Mouse (Mus musculus) ES-E14 (cell line): ENCODE results near the gene Pgc.

Source experiments
- CHD2 ChIP-seq: IDR thresholded peaks from 2 replicates; pipeline ENCODE4 v1.6.1; 2014; ENCODE audit warnings: mild to moderate bottlenecking, low read depth, low read length, inconsistent platforms
- HCFC1 ChIP-seq: IDR thresholded peaks from 2 replicates; pipeline ENCODE4 v1.6.1; 2012; ENCODE audit warnings: low read length, inconsistent platforms, borderline replicate concordance; ENCODE audit not compliant: insufficient read depth
- MAFK ChIP-seq: IDR thresholded peaks from 2 replicates; pipeline ENCODE4 v1.6.1; 2014; ENCODE audit warnings: mild to moderate bottlenecking, low read depth, low read length, inconsistent platforms; ENCODE audit not compliant: insufficient read depth
- ZNF384 ChIP-seq: IDR thresholded peaks from 2 replicates; pipeline ENCODE4 v1.6.1; 2012; ENCODE audit warnings: low read depth, low read length, inconsistent platforms

- TF ChIP-seq ZNF384: no peak
- TF ChIP-seq HCFC1: no peak
- TF ChIP-seq MAFK: no peak
- TF ChIP-seq CHD2: no peak
These were observed 48.4 kb upstream of the Pgc start for GRCm38 (mm10) chr17:47678238-47678637.
